Mouse (Mus musculus) ES-E14 (cell line): Measurements from ENCODE around the gene Itgae. TPM values are rescaled to one million over a fixed set of nuclear protein-coding genes. Genes with fewer than 3 reads are reported as not detected.

Experiments used
- DNase-seq: peaks from one replicate; pipeline ENCODE4 v3.0.0-alpha.2; 2013; ENCODE audit warnings: low read depth, low spot score
- H3K27ac ChIP-seq: 2 replicates; pipeline ENCODE4 v1.5.1; 2012; ENCODE audit warnings: low read depth, mild to moderate bottlenecking, low read length, moderate library complexity, mixed read lengths; ENCODE audit not compliant: poor library complexity, insufficient read depth, severe bottlenecking
- H3K36me3 ChIP-seq: 2 replicates; pipeline ENCODE4 v1.6.1; 2012; ENCODE audit warnings: mild to moderate bottlenecking, low read length, moderate library complexity, mixed read lengths; ENCODE audit not compliant: control insufficient read depth, poor library complexity, insufficient read depth, severe bottlenecking
- H3K4me1 ChIP-seq, 2 experiments: fragments of 150-350 bp in 1 of 2; sonication (generic) in 1 of 2; 2 replicates each; pipeline ENCODE4 v1.6.1; 2012; ENCODE audit warnings: low read length in 2 of 2, mild to moderate bottlenecking in 1 of 2, mixed read lengths in 1 of 2; ENCODE audit not compliant: control insufficient read depth in 2 of 2, insufficient read depth in 2 of 2, poor library complexity in 1 of 2
- H3K4me3 ChIP-seq, 2 experiments: fragments of 150-350 bp in 1 of 2; sonication (generic) in 1 of 2; 2 replicates each; pipeline ENCODE4 v1.5.1; 2012; ENCODE audit warnings: low read length in 2 of 2, low read depth in 1 of 2, mild to moderate bottlenecking in 1 of 2, mixed read lengths in 1 of 2; ENCODE audit not compliant: insufficient read depth in 1 of 2, poor library complexity in 1 of 2, severe bottlenecking in 1 of 2
- H3K9ac ChIP-seq: 2 replicates; pipeline ENCODE4 v1.6.1; 2012; ENCODE audit warnings: low read depth, mild to moderate bottlenecking, low read length, mixed read lengths; ENCODE audit not compliant: poor library complexity, insufficient read depth, severe bottlenecking
- H3K9me3 ChIP-seq: fragments of 150-350 bp; sonication (generic); 2 replicates; pipeline ENCODE4 v1.6.1; 2012; ENCODE audit warnings: low read depth, mild to moderate bottlenecking, low read length; ENCODE audit not compliant: control insufficient read depth, insufficient read depth
- CHD2 ChIP-seq: IDR thresholded peaks from 2 replicates; pipeline ENCODE4 v1.6.1; 2014; ENCODE audit warnings: mild to moderate bottlenecking, low read depth, low read length, inconsistent platforms
- HCFC1 ChIP-seq: IDR thresholded peaks from 2 replicates; pipeline ENCODE4 v1.6.1; 2012; ENCODE audit warnings: low read length, inconsistent platforms, borderline replicate concordance; ENCODE audit not compliant: insufficient read depth
- MAFK ChIP-seq: IDR thresholded peaks from 2 replicates; pipeline ENCODE4 v1.6.1; 2014; ENCODE audit warnings: mild to moderate bottlenecking, low read depth, low read length, inconsistent platforms; ENCODE audit not compliant: insufficient read depth
- ZC3H11A ChIP-seq: IDR thresholded peaks from 2 replicates; pipeline ENCODE4 v1.6.1; 2012; ENCODE audit warnings: low read depth, mild to moderate bottlenecking, inconsistent platforms, low read length, borderline replicate concordance
- ZNF384 ChIP-seq: IDR thresholded peaks from 2 replicates; pipeline ENCODE4 v1.6.1; 2012; ENCODE audit warnings: low read depth, low read length, inconsistent platforms
- in situ Hi-C, 2 experiments: fragments of 600-800 bp; cut with MboI; formaldehyde crosslinking; loops; one replicate each; pipeline ENCODE4 v1.15.1; 2025; ENCODE audit warnings: low sequenced_read_pairs in 2 of 2, inconsistent platforms in 1 of 2; ENCODE audit not compliant: unreplicated experiment in 2 of 2
- total RNA-seq: library from RNA; depleted of rRNA; stranded (reverse); fragments of 300-350 nt; gene quantifications from 2 replicates; pipeline ENCODE4 v1.2.3, GENCODE M21; 2012

Gene Itgae
- total RNA-seq, 1 experiment = 0.45 TPM

GRCm38 (mm10) chr11:73160811-73161200, 70.4 kb downstream of the Itgae start:
- no peaks in the 10 kb centered on the region for H3K36me3 ChIP-seq
- H3K4me3 ChIP-seq = peak overlapping the region; percentile 64 to 69
- no peak overlapping the region for H3K27ac ChIP-seq
- H3K9ac ChIP-seq = no peak overlapping the region
- no peaks in the 10 kb centered on the region for H3K9me3 ChIP-seq
- no peaks in the 10 kb centered on the region for H3K4me1 ChIP-seq
- in situ Hi-C loops = no loop called here
- TF ChIP-seq CHD2 (no peak), ZC3H11A (no peak), ZNF384 (no peak), MAFK (no peak), HCFC1 (no peak)
- DNase-seq = no peak

GRCm38 (mm10) chr11:73161616-73162015, 71.2 kb downstream of the Itgae start:
- Histone ChIP-seq H3K9me3 (no peaks in the 10 kb centered on the region), H3K4me3 (no peak overlapping the region), H3K4me1 (no peaks in the 10 kb centered on the region), H3K36me3 (no peaks in the 10 kb centered on the region), H3K27ac (no peak overlapping the region), H3K9ac (no peak overlapping the region)
- TF ChIP-seq ZNF384 (no peak), CHD2 (no peak), HCFC1 (no peak), MAFK (no peak), ZC3H11A (no peak)
- no peak for DNase-seq
- in situ Hi-C loops = no loop called here

- in situ Hi-C loops = no loop called here
- Histone ChIP-seq H3K27ac (no peak overlapping the region), H3K36me3 (no peaks in the 10 kb centered on the region), H3K4me3 (no peak overlapping the region), H3K9ac (no peak overlapping the region), H3K9me3 (no peaks in the 10 kb centered on the region), H3K4me1 (no peaks in the 10 kb centered on the region; a peak in 1 of 4 replicates)
- TF ChIP-seq CHD2 = no peak
- DNase-seq = no peak
These were observed 71.9 kb downstream of the Itgae start for GRCm38 (mm10) chr11:73162284-73162683.

- no peak for TF ChIP-seq HCFC1
- TF ChIP-seq MAFK = no peak
- no peak for TF ChIP-seq ZNF384
- no peak for TF ChIP-seq CHD2
- no peak for TF ChIP-seq ZC3H11A
- in situ Hi-C loops = no loop called here
- peak overlapping the region; percentile 22; the same call in 1 of the 2 replicates for H3K9ac ChIP-seq
- no peaks in the 10 kb centered on the region for H3K9me3 ChIP-seq
- H3K36me3 ChIP-seq = peaks cover 6% of the 10 kb centered on the region; the same call in 1 of the 2 replicates
- no peak for DNase-seq
- peaks cover 0 to 3% of the 10 kb centered on the region in 2 experiments; a peak in 3 of 4 replicates for H3K4me1 ChIP-seq
- H3K4me3 ChIP-seq = peak overlapping the region; percentile 37 to 54
- no peak overlapping the region for H3K27ac ChIP-seq
These were observed 77.7 kb downstream of the Itgae start for GRCm38 (mm10) chr11:73168071-73168470.

GRCm38 (mm10) chr11:73168576-73168975, 78.2 kb downstream of the Itgae start:
- Histone ChIP-seq H3K4me3 (peak overlapping the region in 1 of 2 experiments; percentile 54; a peak in 1 of 4 replicates), H3K9ac (no peak overlapping the region), H3K9me3 (no peaks in the 10 kb centered on the region), H3K27ac (no peak overlapping the region), H3K4me1 (peaks cover 0 to 3% of the 10 kb centered on the region in 2 experiments; a peak in 3 of 4 replicates), H3K36me3 (peaks cover 6% of the 10 kb centered on the region; the same call in 1 of the 2 replicates)
- TF ChIP-seq MAFK (peak; percentile 73), CHD2 (no peak), HCFC1 (no peak), ZNF384 (no peak)
- in situ Hi-C loops = no loop called here
- DNase-seq = no peak
